Mouse (Mus musculus): ENCODE results near the gene Retsat.
A peak's percentile ranks its signal among the peaks of the same experiment; 100 is the strongest.

The Retsat gene

DNA sequence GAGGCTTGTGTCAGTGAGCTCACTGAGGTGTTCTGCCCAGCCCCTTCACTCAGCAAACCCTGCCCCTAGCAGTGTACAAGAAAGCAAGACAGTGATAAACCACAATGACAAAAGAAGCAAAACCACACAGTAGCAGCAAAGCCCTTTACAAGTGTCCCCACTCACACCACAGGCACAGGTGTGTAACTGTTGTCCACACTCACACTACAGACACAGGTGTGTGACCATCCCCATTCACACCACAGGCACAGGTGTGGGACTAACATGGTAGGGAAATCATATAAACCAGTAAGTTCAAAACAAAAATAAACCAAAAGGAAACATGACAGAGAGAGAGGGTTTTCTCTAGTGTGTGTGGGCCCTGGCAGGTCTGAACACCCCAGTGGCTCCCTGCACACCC is 10.0 kb upstream of the Retsat start:
- DNase-seq (ENCODE audit: low read depth, low spot score), result no peak

DNA sequence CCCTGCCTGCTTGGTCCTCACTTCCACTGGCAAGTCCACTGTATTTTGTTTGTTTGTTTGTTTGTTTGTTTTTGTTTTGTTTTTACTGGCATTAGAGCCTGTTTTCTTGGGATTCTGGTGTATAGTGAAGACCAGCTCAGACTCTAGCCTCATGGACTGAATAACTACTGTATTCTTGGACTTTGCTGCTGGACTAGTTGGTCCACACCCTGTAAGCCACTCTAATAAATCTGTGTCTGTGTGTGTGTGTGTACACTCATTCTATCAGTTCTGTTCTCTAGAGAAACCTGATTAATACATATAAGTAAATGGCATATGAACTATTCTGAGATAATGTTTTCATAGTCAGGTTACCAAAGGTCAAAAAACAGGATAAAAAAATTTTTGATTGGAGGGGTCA is 8.2 kb upstream of the Retsat start:
- DNase-seq (ENCODE audit: low read depth, low spot score), result no peak

DNA sequence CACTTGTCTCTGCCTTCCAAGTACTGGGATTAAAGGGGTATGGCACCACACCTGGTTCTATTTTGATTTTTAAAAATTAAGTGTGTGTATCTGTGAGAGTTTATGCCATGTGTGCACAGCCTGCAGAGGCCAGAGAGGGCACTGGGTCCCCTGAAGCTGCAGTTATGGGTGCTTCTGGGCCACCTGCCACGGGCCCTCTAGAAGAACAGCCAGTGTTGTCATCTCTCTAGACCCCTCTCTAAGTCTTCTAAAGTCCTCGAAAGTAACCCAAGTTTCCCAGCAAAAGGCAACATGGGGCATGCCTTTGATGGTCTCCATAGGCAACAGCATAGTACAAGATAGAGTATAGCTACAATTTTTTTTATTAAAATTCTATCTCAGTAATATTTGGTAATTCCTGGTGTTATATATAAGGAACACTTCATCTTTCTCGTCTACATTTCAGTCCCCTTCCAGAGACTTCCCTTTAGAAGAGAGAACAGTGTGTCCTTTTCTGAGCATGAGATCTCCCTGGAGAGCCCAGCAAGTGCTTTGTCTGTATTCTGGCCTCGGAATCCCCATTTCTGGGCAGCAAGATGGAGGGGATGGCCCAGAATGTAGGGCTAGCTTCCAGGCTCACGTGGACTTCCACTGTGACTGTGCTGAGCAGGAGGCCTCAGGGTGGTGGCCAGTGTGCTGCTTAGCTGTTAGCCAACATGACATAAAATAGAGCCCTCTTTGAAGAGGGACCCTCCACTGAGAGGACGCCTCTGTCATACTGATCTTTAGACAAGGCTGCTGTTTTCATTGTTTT is 5.1 kb upstream of the Retsat start:
- DNase-seq (ENCODE audit: low read depth, low spot score), result no peak

DNA sequence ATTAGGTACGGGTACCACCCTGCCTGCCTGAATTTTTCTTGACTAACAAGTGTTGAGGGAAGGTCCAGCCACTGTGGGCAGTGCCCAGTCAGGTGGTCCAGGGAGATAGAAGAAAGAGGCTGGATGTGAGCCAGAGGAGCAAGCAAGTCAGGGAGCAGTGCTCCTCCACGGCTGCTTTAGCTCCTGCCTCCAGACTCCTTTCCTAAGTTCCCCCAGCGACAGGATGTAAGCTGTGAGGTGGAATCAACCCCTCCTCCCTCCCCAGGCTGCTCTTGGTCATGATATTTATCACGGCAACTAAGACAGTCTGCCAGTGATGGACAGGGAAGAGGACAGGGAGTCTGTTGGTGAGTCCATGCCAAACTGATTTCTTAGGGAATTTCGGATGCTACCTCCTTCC is 4.4 kb upstream of the Retsat start:
- DNase-seq (ENCODE audit: low read depth, low spot score), result no peak

DNA sequence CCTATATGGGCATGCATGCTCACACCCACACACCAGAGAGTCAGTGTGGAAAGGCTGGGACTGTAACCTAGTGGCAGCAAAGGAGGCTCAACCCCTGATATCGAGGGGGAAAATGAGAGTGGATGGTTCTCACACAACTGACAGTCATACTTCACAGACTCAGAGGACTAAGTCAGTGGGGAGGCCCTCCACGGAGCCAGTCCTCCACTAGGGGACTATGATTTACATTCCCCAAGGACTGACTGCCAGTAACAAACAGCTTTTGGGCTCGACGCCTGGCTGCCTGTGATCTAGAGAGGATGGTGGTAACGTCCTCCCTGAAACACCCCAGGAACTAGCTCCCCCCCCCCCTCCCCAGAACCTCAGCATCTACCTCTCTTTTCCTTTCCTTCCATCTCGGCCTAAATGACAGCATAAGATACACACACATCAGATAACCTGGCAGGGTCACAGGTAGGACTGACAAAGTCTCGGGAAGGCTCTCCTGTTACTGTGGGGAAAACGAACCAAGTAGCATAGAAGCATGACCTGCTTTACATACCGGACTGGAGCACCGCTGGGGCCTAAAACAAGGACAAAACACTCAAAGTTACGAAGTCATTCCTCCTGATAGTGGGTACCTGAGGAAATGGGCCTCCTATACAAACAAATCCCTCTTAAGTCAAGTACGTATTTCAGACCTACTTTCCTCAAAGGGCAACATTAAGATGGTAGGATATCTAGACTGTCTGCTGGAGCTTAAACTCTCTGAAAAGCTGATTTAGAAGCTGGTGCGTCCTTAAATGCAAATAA is 996 bp upstream of the Retsat start:
- no peak for DNase-seq (ENCODE audit: low read depth, low spot score)

DNA sequence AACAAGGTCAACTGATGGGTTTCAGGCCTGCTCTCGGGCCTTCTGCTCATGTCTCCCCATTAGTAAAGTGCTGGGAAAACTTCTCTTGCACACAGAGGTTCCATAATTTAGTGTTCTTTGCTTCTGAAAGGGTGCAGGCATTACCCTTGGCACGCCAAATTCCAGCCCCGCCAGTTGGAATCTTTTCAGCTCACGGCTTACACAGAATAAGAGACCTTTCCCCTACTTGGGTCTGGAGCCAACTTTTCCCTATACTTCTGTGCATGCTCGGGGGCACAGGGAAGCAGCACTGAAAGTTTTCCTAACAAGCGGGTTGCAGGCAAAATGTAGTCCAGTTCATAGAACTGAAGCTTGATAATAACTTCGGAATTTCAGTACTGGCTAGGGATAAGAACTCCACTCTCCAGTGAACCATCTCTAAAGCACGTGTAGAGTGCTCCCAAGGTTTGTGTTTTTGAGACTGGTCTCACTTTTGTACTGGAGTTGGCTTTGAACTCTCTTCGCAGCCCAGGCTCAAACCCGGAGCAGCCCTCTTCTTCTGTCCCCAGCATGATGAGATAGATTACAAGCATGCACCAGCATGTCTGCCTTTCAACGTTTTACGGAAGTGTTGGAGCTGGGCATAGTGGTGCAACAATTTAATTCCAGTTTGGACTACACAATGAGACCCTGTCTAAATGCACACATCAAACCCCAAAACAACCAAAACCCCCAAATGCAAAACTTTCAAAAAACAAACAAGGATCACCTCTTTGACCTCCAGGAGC is 699 bp downstream of the Retsat start:
- no peak for DNase-seq (ENCODE audit: low read depth, low spot score)

DNA sequence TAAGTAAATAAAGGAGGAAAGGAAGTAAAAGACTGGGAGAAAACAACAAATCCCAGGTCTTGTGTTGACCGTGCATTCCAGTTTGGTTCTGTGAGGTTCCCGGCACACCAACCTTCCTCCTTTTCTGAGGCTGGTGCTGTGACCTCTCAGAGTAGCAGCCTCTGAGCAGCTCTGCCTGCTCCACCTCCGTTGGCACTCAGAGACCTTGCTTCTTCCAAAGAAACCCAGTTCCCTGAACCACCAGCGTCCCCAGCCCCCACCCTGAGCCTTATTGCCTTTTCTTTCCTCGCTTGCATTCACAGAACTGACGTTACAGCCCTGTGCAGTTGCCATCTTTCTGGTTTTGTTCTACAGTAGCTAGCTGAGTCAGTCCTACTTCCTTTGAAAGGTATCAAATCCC is 1.9 kb downstream of the Retsat start:
- no peak for DNase-seq (ENCODE audit: low read depth, low spot score)

DNA sequence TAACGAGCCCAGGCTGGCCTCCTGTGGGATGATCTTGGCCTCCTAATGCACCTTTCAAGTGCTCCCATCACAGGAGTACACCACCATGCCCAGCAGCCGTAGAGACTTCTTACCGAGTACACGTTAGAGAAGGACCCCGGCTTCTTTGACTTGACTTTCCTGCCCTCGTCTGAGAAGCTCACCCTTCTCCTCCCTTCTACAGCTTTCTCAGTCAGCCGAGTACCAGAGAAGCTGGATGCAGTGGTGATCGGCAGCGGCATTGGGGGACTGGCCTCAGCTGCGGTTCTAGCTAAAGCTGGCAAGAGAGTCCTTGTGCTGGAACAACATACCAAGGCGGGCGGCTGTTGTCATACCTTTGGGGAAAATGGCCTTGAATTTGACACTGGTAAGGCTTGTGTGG is 2.5 kb downstream of the Retsat start:
- no peak for DNase-seq (ENCODE audit: low read depth, low spot score)

DNA sequence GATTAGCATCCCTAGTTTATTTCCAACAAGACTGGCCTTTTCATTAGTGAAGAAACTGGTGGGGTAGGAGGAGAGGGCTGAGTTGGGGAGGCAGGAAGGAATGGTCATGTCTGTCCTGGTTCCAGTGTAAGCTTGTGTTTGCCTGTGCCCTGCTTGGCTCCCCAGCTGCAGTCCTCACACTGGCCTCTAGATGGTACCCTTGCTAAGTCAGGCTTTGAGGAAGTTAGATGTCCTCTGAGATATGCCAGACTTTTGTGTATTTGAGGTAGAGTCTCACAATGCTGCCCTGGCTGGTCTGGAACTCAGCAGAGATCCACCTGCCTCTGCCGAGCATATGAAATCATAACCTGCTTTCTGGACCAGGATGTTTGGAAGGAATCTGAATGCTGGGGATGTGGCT is 3.5 kb downstream of the Retsat start:
- peak; percentile 41 for DNase-seq (ENCODE audit: low read depth, low spot score)

DNA sequence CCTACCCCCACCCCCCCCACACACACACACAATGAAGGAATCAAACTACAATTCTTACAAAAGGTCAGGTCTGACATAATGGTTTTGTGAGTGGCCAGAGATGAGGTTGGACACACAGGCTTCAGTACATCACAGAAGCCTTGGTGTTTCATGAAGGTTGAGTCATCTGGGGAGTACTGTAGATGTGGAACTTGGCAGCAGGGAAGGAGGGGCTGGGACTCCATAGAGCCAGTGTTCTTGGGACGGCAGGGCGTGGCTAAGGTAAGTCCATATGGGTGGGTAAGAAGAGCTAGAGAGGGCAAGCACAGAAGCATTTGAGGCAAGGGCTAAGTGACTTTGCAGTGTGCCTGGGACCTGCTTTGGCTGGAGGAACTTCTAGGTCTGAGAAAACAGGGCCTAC is 5.8 kb downstream of the Retsat start:
- no peak for DNase-seq (ENCODE audit: low read depth, low spot score)

DNA sequence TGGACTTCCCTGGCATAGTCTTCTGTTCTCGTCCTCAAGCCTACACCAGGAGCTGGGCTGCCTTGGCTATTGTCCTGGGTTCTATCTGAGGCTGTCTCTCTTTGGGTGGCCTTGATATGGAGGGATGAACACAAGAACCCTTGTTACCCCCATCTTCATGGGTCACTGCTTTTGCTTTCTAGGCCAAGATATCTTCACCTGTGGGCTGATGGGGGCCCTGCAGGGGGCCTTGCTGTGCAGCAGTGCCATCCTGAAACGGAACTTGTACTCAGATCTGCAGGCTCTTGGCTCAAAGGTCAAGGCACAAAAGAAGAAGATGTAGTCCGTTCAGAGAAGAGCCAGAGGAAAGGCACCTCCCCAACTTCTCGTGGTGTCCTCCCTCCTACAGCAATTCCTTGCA is 8.8 kb downstream of the Retsat start:
- no peak for DNase-seq (ENCODE audit: low read depth, low spot score)

DNA sequence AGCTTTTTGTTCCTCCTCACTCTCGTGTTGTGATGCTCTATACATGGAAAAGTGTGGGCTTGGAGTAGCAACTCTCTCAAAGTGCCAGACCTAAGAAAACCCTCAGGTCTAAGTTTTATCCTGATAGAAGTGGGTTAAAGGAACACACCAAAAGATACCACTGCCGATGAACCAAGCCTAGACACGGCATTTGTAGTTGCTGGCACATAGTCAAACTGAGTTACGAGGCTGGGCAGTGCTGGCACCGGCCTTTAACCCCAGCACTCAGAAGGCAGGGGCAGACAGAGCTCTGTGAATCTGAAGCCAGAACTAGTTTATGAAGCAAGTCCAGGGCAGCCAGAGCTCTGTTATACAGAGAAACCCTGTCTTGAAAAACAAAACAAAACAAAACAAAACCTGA is 9.4 kb downstream of the Retsat start:
- no peak for DNase-seq (ENCODE audit: low read depth, low spot score)

DNA sequence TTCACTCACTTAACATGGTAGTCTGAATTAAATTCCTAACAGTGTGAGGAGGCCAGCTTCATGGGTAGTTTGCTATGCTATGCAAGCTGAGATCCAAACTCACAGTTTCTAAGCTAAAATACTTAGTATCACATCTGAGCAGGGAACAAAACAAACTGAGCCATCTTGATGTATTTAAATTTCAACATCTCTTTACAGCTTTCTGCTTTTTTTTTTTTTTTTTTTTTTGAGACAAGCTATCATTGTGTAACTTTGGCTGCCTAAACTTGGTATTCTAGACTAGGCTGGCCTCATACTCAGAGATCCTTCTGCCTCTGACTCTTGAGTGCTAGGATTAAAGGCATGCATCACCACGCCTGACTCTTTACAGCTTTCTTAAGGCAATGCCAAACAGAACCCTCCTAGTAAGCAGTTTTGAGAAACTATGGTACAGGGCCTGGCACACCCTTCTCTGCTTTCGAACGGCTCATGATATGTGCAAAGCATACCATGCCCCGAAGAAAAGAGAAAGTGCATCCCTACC is 10.4 kb downstream of the Retsat start:
- DNase-seq (ENCODE audit: low read depth, low spot score), result no peak

DNA sequence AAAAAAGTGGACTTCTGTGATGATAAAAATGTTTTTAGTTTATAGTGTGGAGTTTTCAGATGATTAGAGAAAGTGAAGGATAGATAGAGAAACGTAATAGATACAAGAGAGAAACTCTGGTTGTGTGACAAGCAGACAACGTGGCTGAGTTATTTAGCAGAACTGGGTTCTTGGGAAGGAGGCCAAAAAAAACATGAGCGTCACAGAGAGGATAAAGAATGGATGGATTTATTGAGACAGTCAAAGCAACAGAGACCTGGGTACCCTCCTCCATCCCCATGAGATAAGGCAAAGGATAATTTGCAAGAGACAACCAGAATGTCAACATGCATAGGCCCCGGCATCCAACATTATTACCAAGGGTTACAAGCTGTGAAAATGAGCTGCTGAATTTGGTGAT is 12.0 kb downstream of the Retsat start:
- no peak for DNase-seq (ENCODE audit: low read depth, low spot score)

DNA sequence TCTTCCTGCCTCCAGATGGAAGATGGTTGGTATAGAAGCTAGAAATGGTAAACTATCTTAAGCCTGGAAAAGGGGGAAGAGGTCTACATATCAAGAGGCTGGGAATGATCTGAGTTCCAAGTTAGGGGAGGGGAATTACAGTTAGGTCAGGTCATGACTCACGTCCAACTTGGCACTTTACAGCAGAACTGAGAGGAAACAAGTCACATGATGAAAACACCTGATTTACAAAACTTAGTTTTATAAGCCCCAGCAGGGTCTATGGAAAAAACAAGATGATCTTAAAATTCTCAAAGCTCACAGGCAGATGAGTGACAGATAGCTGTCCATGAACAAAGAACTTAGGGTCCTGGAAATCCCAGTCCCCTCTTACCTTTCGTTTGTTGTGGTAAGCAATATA is 16.9 kb downstream of the Retsat start:
- no peak for DNase-seq (ENCODE audit: low read depth, low spot score)

DNA sequence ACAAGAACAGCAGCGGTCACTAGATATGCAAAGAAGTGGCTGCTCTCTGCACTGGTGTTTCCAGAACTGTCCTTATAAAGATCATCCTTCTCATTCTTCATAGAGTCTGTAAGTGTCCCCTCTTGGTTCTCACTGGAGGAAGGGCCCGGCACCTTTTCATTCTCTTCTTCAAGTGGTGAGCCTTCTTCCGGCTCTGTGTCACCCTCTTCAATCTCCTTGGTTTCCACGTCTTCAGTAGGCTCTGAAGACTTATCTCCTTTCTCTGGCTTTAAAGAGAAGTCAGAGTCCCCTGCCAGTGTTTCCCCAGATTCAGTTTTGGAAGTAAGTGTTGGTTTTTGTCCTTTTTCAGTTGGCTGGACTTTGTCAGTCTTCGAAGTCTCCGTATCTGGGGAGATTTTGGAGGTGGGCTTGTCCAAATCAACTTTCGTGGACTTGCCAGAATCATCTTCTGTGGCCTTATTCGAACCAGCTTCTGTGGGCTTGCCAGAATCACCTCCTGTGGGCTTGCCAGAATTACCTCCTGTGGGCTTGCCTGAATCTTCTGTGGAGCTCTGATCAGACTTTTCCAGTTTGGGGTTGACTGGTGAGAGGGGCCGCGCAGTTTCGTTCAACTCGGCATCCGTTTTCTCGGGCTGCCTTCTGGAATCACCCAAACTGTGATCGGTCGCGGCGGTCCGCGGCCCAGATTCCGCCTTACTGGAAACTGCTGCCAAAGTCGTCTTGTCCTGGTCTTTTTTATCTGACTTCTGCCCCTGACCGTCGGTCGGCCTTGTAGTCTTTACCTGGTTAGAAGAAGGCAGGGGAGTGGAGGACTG is 17.5 kb downstream of the Retsat start:
- DNase-seq (ENCODE audit: low read depth, low spot score), result no peak

DNA sequence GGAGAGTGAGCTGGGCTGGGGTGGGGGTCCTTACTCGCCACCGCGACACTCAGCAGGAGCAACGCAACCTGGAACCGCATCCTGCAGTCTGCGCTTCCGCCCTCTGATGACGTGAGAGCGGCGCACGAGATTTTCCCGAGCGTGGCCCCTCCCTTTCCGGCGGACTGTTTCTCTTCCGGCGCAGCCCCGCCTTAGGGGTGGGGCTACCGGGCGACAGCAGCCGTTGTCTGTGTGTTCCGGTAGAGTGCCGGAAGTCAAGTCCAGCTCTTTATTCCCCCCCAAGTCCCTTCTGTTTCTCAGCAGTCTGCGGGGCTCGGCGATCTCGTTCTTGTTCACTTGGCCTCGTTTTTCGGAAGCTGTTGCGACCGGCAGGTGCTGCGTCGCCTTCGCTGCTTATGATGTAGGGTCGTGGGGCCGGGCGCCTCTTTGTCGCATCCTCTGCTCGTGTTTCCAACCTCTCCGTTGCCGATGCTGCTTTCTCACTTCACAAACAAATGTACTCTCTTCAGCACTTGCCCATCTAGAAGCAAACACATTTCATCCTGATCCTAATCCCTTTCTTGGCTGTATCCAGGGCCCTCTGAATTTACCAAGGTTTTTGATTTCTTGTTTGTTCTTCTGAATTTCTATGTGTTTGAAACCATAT is 18.5 kb downstream of the Retsat start, which contains the start of gene Tgoln1:
Gene Tgoln1 (minus strand): TSS at position 358 of the 646 bp plus-strand sequence.
- DNase-seq (ENCODE audit: low read depth, low spot score), result peak; percentile 91

DNA sequence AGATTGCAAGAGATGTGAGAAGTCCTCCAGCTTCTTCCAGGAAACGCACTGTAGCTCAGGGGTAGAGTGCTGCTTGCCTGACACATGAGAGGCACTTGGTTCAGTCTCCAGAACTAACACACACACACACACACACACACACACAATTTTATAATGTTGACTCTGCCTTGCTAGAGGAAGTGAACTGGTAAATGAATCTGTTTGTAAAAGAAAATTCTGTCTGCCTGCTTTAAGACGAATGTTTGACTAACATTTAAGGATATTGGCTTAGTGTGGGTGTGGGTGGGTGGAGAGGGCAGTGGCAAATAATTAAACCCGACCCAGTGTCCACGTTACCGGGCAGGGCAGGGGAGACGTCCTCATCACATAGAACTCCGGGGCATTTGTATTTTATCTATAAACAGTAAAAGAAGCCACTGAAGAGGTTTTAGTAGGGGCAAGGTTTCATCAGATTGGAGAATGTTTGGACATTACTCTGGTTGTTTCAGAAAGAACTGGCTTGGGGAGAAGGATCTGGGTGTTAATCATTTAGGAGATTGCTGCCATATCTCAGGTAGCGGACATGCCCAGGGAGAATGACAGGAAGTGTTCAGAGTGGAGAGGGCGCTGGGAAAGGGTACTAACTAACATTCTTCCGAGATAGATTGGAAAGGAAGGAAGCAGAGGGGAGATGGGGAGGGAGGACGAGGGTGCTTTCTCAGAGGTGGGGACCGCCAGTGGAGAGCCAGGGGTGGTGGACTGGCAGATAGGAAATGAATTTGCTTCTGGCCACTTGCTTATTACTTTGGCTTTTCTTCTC is 21.7 kb downstream of the Retsat start:
- DNase-seq (ENCODE audit: low read depth, low spot score), result no peak

DNA sequence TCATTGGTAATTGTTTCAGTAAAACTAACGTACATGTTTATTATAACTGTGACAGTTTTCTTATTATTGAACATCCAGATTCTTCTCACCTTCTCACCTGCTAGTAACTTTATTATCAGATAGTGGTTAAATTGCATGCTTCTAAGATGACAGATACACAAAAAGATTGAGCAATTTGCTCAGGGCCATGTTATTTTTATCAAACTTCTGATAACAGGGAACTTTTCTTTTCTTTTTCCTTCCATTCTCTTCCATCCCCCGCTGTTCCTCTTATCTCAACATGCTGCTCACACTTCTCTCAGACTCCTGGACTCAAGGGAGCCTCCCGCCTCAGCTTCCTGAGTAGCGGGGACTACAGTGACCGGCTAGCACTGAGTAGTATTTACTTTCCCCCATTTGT is 22.6 kb downstream of the Retsat start:
- DNase-seq (ENCODE audit: low read depth, low spot score), result no peak

DNA sequence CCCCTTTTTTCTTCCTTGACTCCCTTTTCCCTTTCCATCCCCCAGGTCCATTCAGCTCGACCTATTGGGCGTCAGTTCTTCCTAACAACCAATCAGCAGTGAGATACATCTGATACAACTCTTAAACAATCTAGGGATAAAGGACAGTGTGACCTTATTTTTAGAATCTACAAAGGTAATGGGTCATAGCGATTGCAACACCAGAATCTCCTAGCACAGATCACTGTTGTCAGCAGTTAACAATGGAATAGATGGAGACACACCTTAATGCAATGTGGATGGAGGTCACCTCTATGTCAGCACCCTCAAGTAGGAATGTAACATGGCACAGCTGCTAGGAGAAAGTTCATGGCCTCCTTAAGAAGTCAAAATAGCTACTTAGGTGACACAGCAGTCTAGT is 24.6 kb downstream of the Retsat start:
- no peak for DNase-seq (ENCODE audit: low read depth, low spot score)

Data from retina, postnatal 7 days (tissue).